Mouse (Mus musculus) heart, adult 8-10 months (tissue): ENCODE measurements around the gene Ttll9. TPM values are rescaled to one million over a fixed set of nuclear protein-coding genes. Genes with fewer than 3 reads are reported as not detected.

Experiments used
- DNase-seq: peaks from one replicate; pipeline ENCODE4 v3.0.0; 2022; ENCODE audit warnings: low spot score
- total RNA-seq, 4 experiments: library from RNA; stranded (reverse); gene quantifications; 2 replicates each; pipeline ENCODE4 v1.2.4; 2022

Ttll9 gene
- total RNA-seq, 4 experiments from 2014 or later: not detected

GRCm38 (mm10) chr2:153013724-153014515 lies 51.6 kb downstream of the Ttll9 start:
- no peak for DNase-seq

DNA sequence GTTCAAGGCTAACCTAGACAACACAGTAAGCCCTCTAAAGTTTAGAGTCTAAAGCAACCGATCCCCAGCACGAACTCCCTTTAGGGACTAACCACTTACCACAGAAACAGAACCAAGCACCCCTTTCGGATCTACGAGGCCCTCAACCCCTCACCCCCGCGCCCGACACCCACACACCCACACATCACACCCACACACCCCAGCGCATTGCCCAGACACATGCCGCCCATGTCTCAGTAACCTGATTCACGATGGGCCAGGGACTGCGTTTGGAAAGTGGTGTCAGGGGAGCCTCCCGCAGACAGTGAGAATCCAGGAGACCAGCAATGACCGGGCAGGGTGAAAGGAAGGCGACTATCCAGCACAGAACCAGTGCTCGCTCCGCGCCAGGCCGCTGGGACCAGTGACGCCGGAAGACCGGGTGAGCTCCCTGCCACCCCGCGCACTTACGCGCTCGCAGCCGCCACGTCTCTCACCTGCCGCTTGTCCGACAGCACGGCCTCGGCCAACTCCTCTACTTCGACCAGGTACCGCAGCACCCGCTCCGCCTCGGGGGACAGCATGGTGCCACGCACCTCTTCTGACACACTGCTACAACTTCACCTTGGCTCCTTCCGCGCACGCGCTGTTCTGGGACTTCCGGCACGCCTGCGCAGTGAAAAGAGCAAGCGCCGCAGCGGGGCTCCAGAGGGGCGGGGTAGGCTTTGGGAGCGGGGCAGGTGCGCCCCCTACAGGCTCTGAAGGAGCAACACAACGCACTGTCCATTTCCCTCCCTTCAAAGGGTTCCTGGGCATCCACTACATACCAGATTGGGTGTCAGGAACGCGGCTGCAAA lies 52.7 kb downstream of the Ttll9 start, which contains the start of gene Pdrg1:
Pdrg1 (minus strand) TSS at position 670 of the 836 bp plus-strand sequence.
- peak; percentile 96 for DNase-seq

DNA sequence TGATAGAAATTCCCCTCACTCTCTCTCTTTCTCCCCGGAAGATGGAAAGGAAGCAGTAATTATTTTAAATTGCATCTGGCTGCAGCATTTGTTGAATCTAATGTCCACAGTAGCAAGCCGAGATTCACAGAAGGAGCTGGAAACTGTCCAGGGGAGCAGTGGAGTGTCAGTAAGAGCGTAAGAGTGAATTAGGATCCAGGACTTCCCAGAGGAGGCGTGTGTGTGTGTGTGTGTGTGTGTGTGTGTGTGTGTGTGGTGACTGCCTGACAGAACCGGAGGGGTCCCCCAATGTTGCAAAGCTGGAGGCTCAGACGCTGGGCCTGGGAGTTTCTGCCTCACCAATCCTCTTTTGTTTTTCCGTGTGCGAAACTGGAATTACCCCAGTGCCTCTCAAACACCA lies 53.5 kb downstream of the Ttll9 start:
- DNase-seq: no peak

- DNase-seq: no peak
These were observed 54.5 kb downstream of the Ttll9 start for GRCm38 (mm10) chr2:153016786-153017185.

- no peak for DNase-seq
These were observed 57.1 kb downstream of the Ttll9 start for GRCm38 (mm10) chr2:153019355-153019754.

DNA sequence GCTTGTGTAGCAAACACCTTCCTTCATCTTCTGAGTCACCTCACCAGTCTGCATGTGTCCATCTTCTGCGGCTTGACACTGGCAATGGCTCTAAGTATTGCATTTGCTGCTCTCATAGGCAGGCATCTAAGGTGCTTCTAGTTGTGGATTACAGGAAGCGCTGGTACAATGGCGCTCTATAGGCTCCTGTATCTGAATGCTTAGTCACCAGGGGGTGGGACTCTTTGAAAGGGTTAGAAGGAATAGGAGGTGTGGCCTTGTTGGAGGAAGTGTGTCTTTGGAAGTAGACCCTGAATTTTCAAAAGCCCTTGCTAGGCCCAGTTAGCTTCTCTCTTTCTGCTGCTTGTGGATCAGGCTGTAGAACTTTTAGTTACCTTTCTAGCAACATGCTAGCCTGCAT lies 58.9 kb downstream of the Ttll9 start:
- no peak for DNase-seq

GRCm38 (mm10) chr2:153022855-153023254 lies 60.6 kb downstream of the Ttll9 start:
- no peak for DNase-seq

DNA sequence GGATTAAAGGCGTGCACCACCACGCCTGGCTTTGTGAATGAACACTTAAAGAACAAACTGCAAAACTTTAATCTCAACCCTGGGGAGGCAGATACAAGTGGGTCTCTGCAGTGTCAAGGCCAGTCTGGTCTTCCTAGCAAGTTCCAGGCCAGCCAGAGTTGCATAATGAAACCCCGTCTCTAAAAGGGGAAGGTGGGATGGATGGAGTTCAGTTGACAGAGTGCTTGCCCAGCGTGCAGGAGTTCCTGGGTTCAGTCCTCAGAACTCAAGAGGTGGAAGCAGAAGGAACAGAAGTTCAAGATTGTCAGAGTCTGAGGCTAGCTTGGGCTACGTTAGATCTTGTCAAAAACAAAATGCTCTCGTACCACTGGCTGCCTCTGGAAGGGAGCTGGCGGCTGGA lies 63.8 kb downstream of the Ttll9 start:
- DNase-seq: no peak

DNA sequence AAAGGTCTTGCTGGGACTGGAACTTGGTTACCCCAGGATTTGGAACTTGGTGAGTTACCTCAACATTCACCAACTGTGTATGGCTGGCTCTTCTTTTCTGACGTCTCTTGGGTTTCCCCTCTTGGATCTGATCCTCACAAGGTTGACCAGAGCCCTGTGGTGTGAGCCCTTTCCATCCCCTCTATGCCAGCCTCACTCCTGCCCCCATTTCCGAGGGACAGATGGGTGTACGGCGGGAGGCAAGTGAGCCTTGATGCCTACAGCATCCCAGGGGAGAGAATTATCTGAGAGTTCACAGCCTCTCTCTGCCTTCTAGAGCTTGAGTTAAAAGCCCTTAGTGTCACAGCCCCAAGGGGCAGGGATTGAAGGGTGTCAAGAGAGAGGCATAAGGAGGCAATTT lies 65.2 kb downstream of the Ttll9 start:
- DNase-seq: no peak

- no peak for DNase-seq
These were observed 68.1 kb downstream of the Ttll9 start for GRCm38 (mm10) chr2:153030422-153030821.

DNA sequence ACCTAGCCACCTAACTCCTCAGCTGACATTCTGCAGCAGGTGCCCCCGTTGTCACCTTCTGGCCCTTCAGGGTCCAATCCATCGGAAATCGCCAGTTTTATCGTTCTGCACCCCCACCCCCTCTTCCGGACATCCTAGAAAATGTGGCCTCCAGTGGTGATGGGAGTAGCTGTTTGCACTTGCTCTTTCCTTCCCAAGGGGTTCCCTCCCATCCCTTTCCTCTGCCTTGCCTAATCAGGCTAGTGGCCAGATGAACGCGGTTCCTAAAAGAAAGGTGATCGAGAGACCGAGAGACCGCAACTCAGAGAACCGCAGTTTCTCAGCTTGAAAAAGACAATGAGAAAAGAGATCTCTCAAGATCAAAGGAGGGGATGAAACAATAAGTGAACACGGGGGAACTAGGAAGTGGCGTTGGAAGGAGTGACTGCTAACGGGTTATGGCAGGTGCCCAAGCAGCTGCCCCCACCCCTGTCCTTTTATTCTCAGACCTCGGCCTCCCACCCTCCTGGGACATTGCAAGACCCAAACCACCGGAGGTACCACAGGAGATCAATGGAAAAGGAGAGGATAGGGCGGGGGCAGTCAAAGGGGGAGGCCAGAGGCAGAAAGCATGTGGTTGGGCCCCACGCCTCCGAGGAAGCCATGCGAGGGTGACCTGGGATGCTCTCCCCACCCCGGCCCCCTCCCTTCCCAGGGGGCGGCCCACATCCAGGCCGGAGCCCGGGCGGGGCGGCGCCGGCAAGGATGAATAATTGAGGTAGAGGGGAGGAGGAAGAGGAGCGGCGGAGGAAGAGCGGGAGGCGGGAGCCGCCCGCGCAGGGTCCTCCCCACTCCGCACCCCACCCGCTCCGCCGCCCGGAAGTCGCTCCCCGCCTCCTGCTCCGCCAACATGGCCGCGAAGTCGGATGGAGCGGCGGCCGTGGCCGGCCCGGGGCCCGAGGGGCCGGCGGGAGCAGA lies 69.1 kb downstream of the Ttll9 start, which contains the start of gene Xkr7:
Xkr7 (plus strand) TSS at position 727 of the 957 bp plus-strand sequence.
- DNase-seq: no peak

DNA sequence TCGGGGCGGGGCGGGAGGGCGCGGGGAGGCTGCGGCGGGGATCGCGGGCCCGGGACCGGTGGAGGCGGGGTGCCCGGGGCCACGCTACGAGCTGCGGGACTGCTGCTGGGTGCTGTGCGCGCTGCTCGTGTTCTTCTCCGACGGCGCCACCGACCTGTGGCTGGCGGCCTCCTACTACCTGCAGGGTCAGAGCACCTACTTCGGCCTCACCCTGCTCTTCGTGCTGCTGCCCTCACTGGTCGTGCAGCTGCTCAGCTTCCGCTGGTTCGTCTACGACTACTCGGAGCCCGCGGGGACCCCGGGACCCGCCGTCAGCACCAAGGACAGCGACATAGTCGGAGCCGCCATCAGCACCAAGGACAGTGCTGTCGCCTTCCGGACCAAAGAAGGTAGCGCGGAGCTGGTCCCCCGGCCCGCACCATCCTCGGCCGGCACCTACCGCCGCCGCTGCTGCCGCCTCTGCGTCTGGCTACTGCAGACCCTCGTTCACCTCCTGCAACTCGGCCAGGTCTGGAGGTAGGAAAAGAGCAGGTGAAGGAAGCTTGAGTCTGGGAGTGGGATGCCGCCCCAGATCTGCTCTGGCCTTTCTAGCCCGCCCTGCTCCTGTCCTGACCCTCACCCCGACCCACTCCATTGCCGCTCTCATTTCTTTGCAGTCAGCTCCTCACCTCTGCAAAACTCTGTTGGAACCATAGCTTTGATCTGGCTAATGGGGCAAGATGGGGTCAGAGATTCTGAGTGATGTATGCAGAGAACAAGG lies 70.0 kb downstream of the Ttll9 start:
- peak; percentile 48 for DNase-seq

- DNase-seq: no peak
These were observed 70.7 kb downstream of the Ttll9 start for GRCm38 (mm10) chr2:153032973-153033372.

DNA sequence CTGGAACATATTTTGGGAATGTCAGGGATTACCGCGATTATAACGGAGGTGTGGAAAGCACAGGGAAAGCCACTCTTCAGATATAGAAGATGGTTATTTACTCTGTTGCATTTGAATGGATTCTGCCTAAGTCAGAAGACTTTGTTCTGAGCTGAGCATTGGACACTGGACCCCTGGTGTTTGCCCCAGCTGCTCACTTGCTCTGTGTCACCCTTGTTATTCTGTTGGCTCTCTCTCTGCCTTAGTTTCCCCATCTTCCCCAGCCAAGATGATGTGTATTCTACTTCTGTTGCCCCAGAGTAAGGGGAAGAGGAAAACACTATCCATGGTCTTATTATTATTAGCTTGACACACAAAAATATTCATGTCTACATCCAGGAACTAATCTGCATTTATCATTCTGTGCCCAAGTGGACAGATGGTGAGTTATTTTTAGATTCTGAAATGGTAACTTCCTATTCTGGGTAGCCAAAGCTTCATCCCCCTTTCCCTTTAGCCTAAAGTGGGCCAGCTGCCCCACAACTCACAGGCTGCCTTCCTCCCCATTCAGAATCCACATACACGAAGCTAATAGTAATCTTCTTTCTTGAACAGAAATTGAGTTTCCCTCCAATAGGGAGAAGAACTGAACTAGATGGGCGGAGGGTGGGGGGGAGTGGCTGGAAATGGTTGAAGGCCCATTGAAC lies 71.4 kb downstream of the Ttll9 start:
- DNase-seq: no peak

GRCm38 (mm10) chr2:153036690-153037089 lies 74.4 kb downstream of the Ttll9 start:
- no peak for DNase-seq

GRCm38 (mm10) chr2:153043886-153044285 lies 81.6 kb downstream of the Ttll9 start:
- no peak for DNase-seq

GRCm38 (mm10) chr2:153045884-153046299 lies 83.6 kb downstream of the Ttll9 start:
- DNase-seq: no peak

DNA sequence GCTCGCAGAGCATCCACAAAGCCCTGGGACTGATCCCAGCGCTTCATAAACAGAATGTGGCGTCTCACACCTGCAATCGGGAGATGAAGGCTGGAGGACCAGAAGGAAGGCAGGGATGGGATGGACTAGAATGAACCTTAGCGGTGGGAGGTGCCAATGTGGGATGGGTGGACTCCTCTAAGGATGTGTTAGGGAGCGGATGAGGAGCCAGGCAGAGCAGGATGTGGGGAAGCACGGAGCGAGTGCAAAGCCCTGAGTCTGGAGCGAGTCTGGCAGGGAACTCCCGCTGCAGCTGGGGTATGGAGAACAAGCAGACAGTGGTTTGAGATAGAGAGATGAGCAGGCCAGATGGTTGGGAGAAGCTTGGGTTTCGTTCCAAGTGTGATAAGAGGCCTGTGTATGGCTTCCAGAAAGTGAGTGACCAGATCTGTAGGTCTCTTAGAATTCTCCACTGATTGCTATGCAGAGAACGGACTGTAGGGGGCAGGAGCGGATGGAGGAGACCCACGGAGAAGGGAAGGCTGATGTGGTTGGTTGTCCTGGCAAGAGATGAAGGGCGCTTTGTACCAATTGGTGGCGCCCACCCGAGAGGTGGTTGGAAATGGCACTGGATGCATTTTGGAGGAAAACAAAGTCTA lies 85.7 kb downstream of the Ttll9 start:
- DNase-seq: peak; percentile 55

DNA sequence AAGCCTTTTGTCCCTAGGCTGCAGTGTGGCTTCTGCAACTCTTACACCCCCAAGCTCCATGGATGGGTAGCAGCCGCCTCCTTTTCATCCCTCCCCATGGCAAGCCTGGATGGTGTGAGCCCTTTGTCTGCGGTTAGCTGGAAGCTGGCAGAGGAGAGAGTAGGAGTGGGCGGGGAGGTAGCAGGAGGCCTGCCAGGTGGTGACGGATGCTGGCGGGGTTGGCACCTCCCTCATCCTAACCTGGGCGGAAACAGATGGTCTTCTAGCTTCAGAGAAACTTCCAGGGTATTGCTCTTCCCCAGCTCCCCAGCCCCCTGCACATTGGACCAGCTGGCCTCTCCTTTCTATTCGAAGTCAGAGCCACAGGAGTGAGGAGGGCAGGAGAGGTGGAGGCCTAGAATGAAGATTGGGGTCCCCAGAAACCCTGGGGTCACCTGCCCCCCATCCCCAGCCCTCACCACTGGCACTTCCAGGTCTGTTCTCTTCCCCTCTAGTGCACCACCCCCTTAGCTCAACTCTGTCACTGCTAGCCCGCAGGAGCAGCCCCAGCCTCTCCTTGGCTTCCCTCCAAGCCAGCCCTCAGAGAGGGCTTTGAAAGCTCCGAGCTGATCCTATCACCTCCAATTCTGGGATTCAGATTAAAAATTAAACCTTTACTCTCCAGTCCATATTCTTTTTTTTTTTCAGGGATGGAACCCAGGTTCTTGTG lies 87.2 kb downstream of the Ttll9 start:
- DNase-seq: no peak
